Mouse (Mus musculus) spleen, postnatal 36 days (tissue): ENCODE measurements around the gene Cldn20.

ENCODE experiments used
- DNase-seq, 2 experiments: peaks; one replicate each; pipeline ENCODE4 v3.0.0; 2022; ENCODE audit warnings: low spot score in 2 of 2, mixed read lengths in 1 of 2

The Cldn20 gene

GRCm38 (mm10) chr17:3527841-3528471 lies 4.4 kb upstream of the Cldn20 start:
- peak in 1 of 2 experiments; percentile 3 for DNase-seq

- no peak for DNase-seq
Observed at GRCm38 (mm10) chr17:3529523-3529922, 2.8 kb upstream of the Cldn20 start.

- DNase-seq: no peak
Observed at GRCm38 (mm10) chr17:3530549-3530948, 1.8 kb upstream of the Cldn20 start.

GRCm38 (mm10) chr17:3531641-3532040 lies 713 bp upstream of the Cldn20 start:
- DNase-seq: no peak

GRCm38 (mm10) chr17:3533425-3533824 lies 1.1 kb downstream of the Cldn20 start:
- DNase-seq: peak in 1 of 2 experiments; percentile 6

GRCm38 (mm10) chr17:3540304-3540703 lies 8.0 kb downstream of the Cldn20 start:
- no peak for DNase-seq

GRCm38 (mm10) chr17:3541033-3541432 lies 8.7 kb downstream of the Cldn20 start:
- DNase-seq: no peak

- DNase-seq: no peak
Observed at GRCm38 (mm10) chr17:3547725-3548124, 15.4 kb downstream of the Cldn20 start.

GRCm38 (mm10) chr17:3556251-3556650 lies 23.9 kb downstream of the Cldn20 start:
- no peak for DNase-seq

- peak; percentile 97 to 98 for DNase-seq
Observed at GRCm38 (mm10) chr17:3557331-3558311, 25.3 kb downstream of the Cldn20 start, which contains the start of gene Tfb1m. Gene Tfb1m (minus strand): TSS chr17:3557781.

GRCm38 (mm10) chr17:3558356-3558870 lies 26.1 kb downstream of the Cldn20 start:
- no peak for DNase-seq

GRCm38 (mm10) chr17:3560534-3560933 lies 28.2 kb downstream of the Cldn20 start:
- no peak for DNase-seq

- DNase-seq: peak; percentile 4 to 8
Observed at GRCm38 (mm10) chr17:3562405-3562804, 30.1 kb downstream of the Cldn20 start.

- no peak for DNase-seq
Observed at GRCm38 (mm10) chr17:3570876-3571275, 38.5 kb downstream of the Cldn20 start.
